Mouse (Mus musculus): Measurements from ENCODE around the gene Clmn.

GRCm38 (mm10) chr12:104841256-104841655, 23.6 kb downstream of the Clmn start:
- TF ChIP-seq CTCF (IDR thresholded peaks at IDR 0.05; ENCODE audit: low read depth) (no peak), EP300 (IDR thresholded peaks at IDR 0.05; ENCODE audit: low read depth) (no peak)

Data from heart, postnatal 0 days (tissue).